In the genomic region with DNA sequence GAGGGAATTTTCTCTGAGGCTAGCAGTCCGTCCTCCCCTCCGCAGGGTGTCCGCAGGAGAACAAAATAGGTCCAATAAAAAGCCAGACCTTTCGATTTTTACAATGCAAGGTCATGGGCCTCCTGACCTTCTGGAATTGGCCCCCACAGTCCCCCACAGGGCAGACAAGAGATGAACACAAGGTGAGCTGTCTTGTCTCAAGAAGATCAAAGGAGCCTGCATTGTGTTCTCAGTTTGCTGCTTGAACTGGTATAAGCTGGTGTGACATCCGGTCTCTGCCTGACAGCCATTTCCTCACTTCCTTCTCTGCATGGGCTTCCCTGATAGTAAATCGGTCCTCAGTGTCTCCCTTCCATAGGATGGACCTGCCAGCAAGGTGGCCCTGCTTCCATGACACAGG, we compare ENCODE assay signal across 17 mouse cellular contexts.
DNase-seq lines count a peak whose midpoint lies in the region; ATAC-seq and TF ChIP-seq lines count a peak whose summit lies in the region.
"Had no signal": no experiment of that assay in that cellular context is flagged by ENCODE, and none has a peak within 500 bp of the region (broad histone marks: within the 10 kb centered on the region; RNA-seq: fewer than 3 reads in every experiment).

No protein-coding gene starts in this region.

- H3K27ac ChIP-seq in forebrain, postnatal 0 days (ENCODE audit: low read depth, low read length), result 0 out of 2 replicates have a peak overlapping the region, but pooled peaks have one; percentile 9
- no peak overlapping the region for H3K27ac ChIP-seq in forebrain, embryonic 12.5 days
- no peak overlapping the region for H3K27ac ChIP-seq in midbrain, embryonic 11.5 days (ENCODE audit: low read depth, low read length)
- H3K27ac ChIP-seq in midbrain, embryonic 16.5 days (ENCODE audit: low read length), result no peak overlapping the region
- no peak overlapping the region for H3K27ac ChIP-seq in limb, embryonic 11.5 days (replicated peaks; ENCODE audit: low read depth, low read length)
- H3K27ac ChIP-seq: kidney, postnatal 0 days; lung, embryonic 15.5 days had no signal

- no peak overlapping the region for H3K4me2 ChIP-seq in forebrain, postnatal 0 days (ENCODE audit: low read depth)
- no peak overlapping the region for H3K4me2 ChIP-seq in forebrain, embryonic 12.5 days
- no peak overlapping the region for H3K4me2 ChIP-seq in midbrain, embryonic 11.5 days
- H3K4me2 ChIP-seq in midbrain, embryonic 16.5 days (ENCODE audit: low read length), result no peak overlapping the region
- H3K4me2 ChIP-seq in limb, embryonic 11.5 days (ENCODE audit: low read depth, severe bottlenecking), result no peak overlapping the region
- H3K4me2 ChIP-seq: heart, embryonic 12.5 days; liver, embryonic 11.5 days had no signal

- H3K9ac ChIP-seq in forebrain, postnatal 0 days, result no peak overlapping the region
- no peak overlapping the region for H3K9ac ChIP-seq in forebrain, embryonic 12.5 days
- H3K9ac ChIP-seq in midbrain, embryonic 11.5 days (ENCODE audit: low read length), result no peak overlapping the region
- no peak overlapping the region for H3K9ac ChIP-seq in midbrain, embryonic 16.5 days (ENCODE audit: low read depth, low read length)
- H3K9ac ChIP-seq in limb, embryonic 11.5 days (ENCODE audit: low read length), result no peak overlapping the region
- H3K9ac ChIP-seq: heart, embryonic 12.5 days; lung, embryonic 15.5 days had no signal

- WGBS in forebrain, postnatal 0 days, result 62% methylated on average over 6 of the region's 6 CpGs
- 42% methylated on average over 6 of the region's 6 CpGs for WGBS in forebrain, embryonic 12.5 days
- WGBS in midbrain, embryonic 11.5 days, result 21% methylated on average over 6 of the region's 6 CpGs
- WGBS in midbrain, embryonic 16.5 days, result 26% methylated on average over 6 of the region's 6 CpGs
- 18% methylated on average over 6 of the region's 6 CpGs for WGBS in limb, embryonic 11.5 days

- no peak overlapping the region for H3K4me3 ChIP-seq in forebrain, postnatal 0 days (ENCODE audit: low read depth, low read length)
- no peak overlapping the region for H3K4me3 ChIP-seq in forebrain, embryonic 12.5 days (replicated peaks)
- H3K4me3 ChIP-seq in midbrain, embryonic 11.5 days (ENCODE audit: low read depth, low read length), result no peak overlapping the region
- H3K4me3 ChIP-seq in midbrain, embryonic 16.5 days (ENCODE audit: low read depth, low read length), result no peak overlapping the region
- no peak overlapping the region for H3K4me3 ChIP-seq in limb, embryonic 11.5 days (ENCODE audit: low read depth, low read length)
- H3K4me3 ChIP-seq: heart, embryonic 12.5 days; lung, embryonic 15.5 days had no signal

- no peak for TF ChIP-seq CTCF in forebrain, postnatal 0 days (IDR thresholded peaks at IDR 0.05; ENCODE audit: low read depth)

- DNase-seq in forebrain, postnatal 0 days, result no peak
- DNase-seq in midbrain, embryonic 11.5 days (ENCODE audit: low spot score, missing footprints), result peak; percentile 87
- peak; percentile 43 for DNase-seq in limb, embryonic 11.5 days (ENCODE audit: low spot score)
- DNase-seq in thymus, postnatal 4 days, result peak; percentile 26
- DNase-seq in cerebellum, adult 9-11 months, result no peak
- no peak for DNase-seq in liver
- DNase-seq: gastrocnemius, postnatal 14 days; heart, postnatal 36 days; right cerebral cortex, adult 18-20 months; spleen, adult 18-20 months had no signal

- no peaks in the 10 kb centered on the region; the same call in 1 of the 2 replicates for H3K27me3 ChIP-seq in forebrain, postnatal 0 days (ENCODE audit: insufficient read depth, low read length)
- peaks cover 40% of the 10 kb centered on the region for H3K27me3 ChIP-seq in forebrain, embryonic 12.5 days
- H3K27me3 ChIP-seq in midbrain, embryonic 11.5 days (ENCODE audit: control insufficient read depth, insufficient read depth, low read length), result peaks cover 5% of the 10 kb centered on the region
- no peaks in the 10 kb centered on the region; the same call in 1 of the 2 replicates for H3K27me3 ChIP-seq in midbrain, embryonic 16.5 days (ENCODE audit: control insufficient read depth, insufficient read depth, low read depth, low read length)
- no peaks in the 10 kb centered on the region for H3K27me3 ChIP-seq in limb, embryonic 11.5 days (ENCODE audit: control insufficient read depth, insufficient read depth, low read length)
- H3K27me3 ChIP-seq: heart, embryonic 12.5 days; lung, embryonic 15.5 days had no signal

- no peaks in the 10 kb centered on the region for H3K9me3 ChIP-seq in forebrain, postnatal 0 days (ENCODE audit: low read length)
- H3K9me3 ChIP-seq in forebrain, embryonic 12.5 days, result no peaks in the 10 kb centered on the region
- H3K9me3 ChIP-seq in midbrain, embryonic 11.5 days (ENCODE audit: control insufficient read depth, low read length), result no peaks in the 10 kb centered on the region
- H3K9me3 ChIP-seq in midbrain, embryonic 16.5 days (replicated peaks; ENCODE audit: control insufficient read depth, low read length, poor library complexity, severe bottlenecking), result no peaks in the 10 kb centered on the region
- H3K9me3 ChIP-seq in limb, embryonic 11.5 days (ENCODE audit: control insufficient read depth, low read length), result no peaks in the 10 kb centered on the region
- H3K9me3 ChIP-seq: heart, embryonic 12.5 days; lung, embryonic 15.5 days had no signal

- no peaks in the 10 kb centered on the region for H3K36me3 ChIP-seq in forebrain, postnatal 0 days (ENCODE audit: insufficient read depth)
- no peaks in the 10 kb centered on the region for H3K36me3 ChIP-seq in forebrain, embryonic 12.5 days (replicated peaks)
- no peaks in the 10 kb centered on the region for H3K36me3 ChIP-seq in midbrain, embryonic 11.5 days (ENCODE audit: control insufficient read depth, insufficient read depth, low read length)
- no peaks in the 10 kb centered on the region for H3K36me3 ChIP-seq in midbrain, embryonic 16.5 days (ENCODE audit: control insufficient read depth, insufficient read depth, low read length)
- no peaks in the 10 kb centered on the region for H3K36me3 ChIP-seq in limb, embryonic 11.5 days (ENCODE audit: control insufficient read depth, insufficient read depth, low read length)
- H3K36me3 ChIP-seq: heart, embryonic 12.5 days; lung, embryonic 15.5 days had no signal

- no peak for ATAC-seq in forebrain, postnatal 0 days
- no peak for ATAC-seq in forebrain, embryonic 12.5 days (ENCODE audit: low FRiP score)
- ATAC-seq in midbrain, embryonic 11.5 days (ENCODE audit: low FRiP score), result no peak
- no peak for ATAC-seq in midbrain, embryonic 16.5 days
- no peak for ATAC-seq in limb, embryonic 11.5 days (ENCODE audit: insufficient number of reproducible peaks, low FRiP score, low TSS enrichment, low read depth)
- ATAC-seq: forebrain, embryonic 16.5 days had no signal

- peaks cover 4% of the 10 kb centered on the region for H3K4me1 ChIP-seq in forebrain, postnatal 0 days (ENCODE audit: insufficient read depth)
- peaks cover 28% of the 10 kb centered on the region for H3K4me1 ChIP-seq in forebrain, embryonic 12.5 days
- peaks cover 17% of the 10 kb centered on the region for H3K4me1 ChIP-seq in midbrain, embryonic 11.5 days (ENCODE audit: control insufficient read depth, insufficient read depth, low read length)
- peaks cover 9% of the 10 kb centered on the region; the same call in 1 of the 2 replicates for H3K4me1 ChIP-seq in midbrain, embryonic 16.5 days (ENCODE audit: control insufficient read depth, insufficient read depth, low read length)
- H3K4me1 ChIP-seq in limb, embryonic 11.5 days (ENCODE audit: control insufficient read depth, insufficient read depth, low read length), result peaks cover 28% of the 10 kb centered on the region

Comparison
In these comparisons a context has a peak if more than half of its experiments do, and no peak if none do; other contexts are left out.
1. DNase-seq: peak in midbrain, embryonic 11.5 days (single experiment), limb, embryonic 11.5 days (single experiment) and thymus, postnatal 4 days (single experiment); none in forebrain, postnatal 0 days (single experiment), cerebellum, adult 9-11 months (single experiment) and liver (single experiment).